Mouse (Mus musculus) E14TG2a.4 (cell line): ENCODE results near the gene Pik3cb.

Source experiments
- H3K27me3 ChIP-seq: 2 replicates; pipeline ENCODE4 v1.6.1; 2014; ENCODE audit warnings: low read length, control low read depth; ENCODE audit not compliant: insufficient read depth
- H3K36me3 ChIP-seq: 2 replicates; pipeline ENCODE4 v1.6.1; 2014; ENCODE audit warnings: low read length, control low read depth; ENCODE audit not compliant: insufficient read depth
- H3K4me1 ChIP-seq: replicated peaks from 2 replicates; pipeline ENCODE4 v1.6.1; 2014; ENCODE audit warnings: low read depth, low read length, control low read depth
- H3K4me3 ChIP-seq: replicated peaks from 2 replicates; pipeline ENCODE4 v1.5.1; 2014; ENCODE audit warnings: mild to moderate bottlenecking, low read length
- H3K9me3 ChIP-seq: 2 replicates; pipeline ENCODE4 v1.6.1; 2014; ENCODE audit warnings: low read length, control low read depth
- CTCF ChIP-seq: conservative IDR thresholded peaks from 2 replicates; pipeline ENCODE4 v1.5.1; 2014; ENCODE audit warnings: low read length
- NANOG ChIP-seq: IDR thresholded peaks from 2 replicates; pipeline ENCODE4 v1.6.1; 2014; ENCODE audit warnings: borderline replicate concordance, low read length, mixed read lengths
- POU5F1 ChIP-seq: IDR thresholded peaks from 2 replicates; pipeline ENCODE4 v1.6.1; 2014; ENCODE audit warnings: low read length, borderline replicate concordance

The Pik3cb gene

GRCm38 (mm10) chr9:99139194-99140023, 1.0 kb downstream of the Pik3cb start:
- Histone ChIP-seq H3K36me3 (peaks cover 8% of the 10 kb centered on the region; the same call in 1 of the 2 replicates), H3K9me3 (no peaks in the 10 kb centered on the region), H3K27me3 (peaks cover 3% of the 10 kb centered on the region; the same call in 1 of the 2 replicates), H3K4me1 (peaks cover 51% of the 10 kb centered on the region), H3K4me3 (peak overlapping the region; percentile 89)
- TF ChIP-seq POU5F1: no peak
- no peak for TF ChIP-seq CTCF
- TF ChIP-seq NANOG: no peak

- Histone ChIP-seq H3K4me1 (peaks cover 63% of the 10 kb centered on the region), H3K4me3 (no peak overlapping the region), H3K36me3 (peaks cover 8% of the 10 kb centered on the region; the same call in 1 of the 2 replicates), H3K9me3 (no peaks in the 10 kb centered on the region), H3K27me3 (peaks cover 3% of the 10 kb centered on the region; the same call in 1 of the 2 replicates)
- TF ChIP-seq CTCF (no peak), NANOG (no peak), POU5F1 (no peak)
Observed at GRCm38 (mm10) chr9:99137301-99137700, 3.1 kb downstream of the Pik3cb start.

DNA sequence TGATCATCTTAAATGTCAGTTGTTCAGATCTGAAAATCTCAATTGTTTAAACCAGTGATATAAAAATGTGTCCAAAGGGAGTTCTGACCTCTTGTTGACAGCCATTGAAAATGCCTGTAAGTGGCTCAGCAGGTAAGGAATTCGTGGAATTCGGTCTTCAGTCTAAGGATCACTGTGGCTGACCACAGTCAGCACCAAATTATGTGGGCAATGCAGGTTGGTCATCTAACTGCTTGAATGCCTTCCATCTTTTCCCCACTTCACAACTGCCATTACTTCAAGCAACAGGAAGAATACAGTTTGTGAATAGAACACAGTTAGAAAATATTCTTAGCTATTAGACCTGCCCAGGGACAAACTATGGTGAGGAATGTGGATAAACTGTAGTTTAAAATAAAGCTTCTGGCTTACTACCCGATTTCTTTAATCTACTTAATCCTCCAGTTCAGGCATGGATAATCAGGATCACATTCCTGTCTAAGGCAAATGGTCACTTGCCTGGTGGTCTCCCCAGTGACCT, 8.4 kb downstream of the Pik3cb start:
- Histone ChIP-seq H3K27me3 (no peaks in the 10 kb centered on the region), H3K4me1 (peaks cover 73% of the 10 kb centered on the region), H3K9me3 (no peaks in the 10 kb centered on the region), H3K4me3 (no peak overlapping the region), H3K36me3 (peaks cover 8% of the 10 kb centered on the region; the same call in 1 of the 2 replicates)
- TF ChIP-seq POU5F1 (no peak), CTCF (no peak), NANOG (no peak)

GRCm38 (mm10) chr9:99131119-99131518, 9.3 kb downstream of the Pik3cb start:
- H3K4me3 ChIP-seq: no peak overlapping the region; the same call in 1 of the 2 replicates
- peaks cover 69% of the 10 kb centered on the region for H3K4me1 ChIP-seq
- TF ChIP-seq POU5F1 (no peak), CTCF (no peak), NANOG (no peak)
- H3K9me3 ChIP-seq: no peaks in the 10 kb centered on the region
- no peaks in the 10 kb centered on the region for H3K27me3 ChIP-seq
- H3K36me3 ChIP-seq: peaks cover 8% of the 10 kb centered on the region; the same call in 1 of the 2 replicates

- TF ChIP-seq CTCF: no peak
- TF ChIP-seq POU5F1: no peak
- no peak for TF ChIP-seq NANOG
- peaks cover 43% of the 10 kb centered on the region for H3K4me1 ChIP-seq
- H3K4me3 ChIP-seq: no peak overlapping the region
Observed at GRCm38 (mm10) chr9:99127578-99127977, 12.8 kb downstream of the Pik3cb start.

GRCm38 (mm10) chr9:99122749-99123148, 17.7 kb downstream of the Pik3cb start:
- Histone ChIP-seq H3K4me3 (no peak overlapping the region), H3K36me3 (0 out of 2 replicates have a peak, but pooled peaks cover 22% of the 10 kb centered on the region), H3K27me3 (no peaks in the 10 kb centered on the region), H3K4me1 (peaks cover 10% of the 10 kb centered on the region; the same call in 1 of the 2 replicates), H3K9me3 (no peaks in the 10 kb centered on the region)
- TF ChIP-seq NANOG (no peak), CTCF (no peak), POU5F1 (no peak)

More at GRCm38 (mm10) chr9:99127578-99127977, 12.8 kb downstream of the Pik3cb start:
- H3K9me3 ChIP-seq: no peaks in the 10 kb centered on the region
- H3K27me3 ChIP-seq: no peaks in the 10 kb centered on the region
- H3K36me3 ChIP-seq: no peaks in the 10 kb centered on the region

GRCm38 (mm10) chr9:99112409-99112808, 28.0 kb downstream of the Pik3cb start:
- Histone ChIP-seq H3K4me1 (peaks cover 31% of the 10 kb centered on the region), H3K4me3 (no peak overlapping the region), H3K36me3 (peaks cover 15% of the 10 kb centered on the region), H3K9me3 (no peaks in the 10 kb centered on the region), H3K27me3 (no peaks in the 10 kb centered on the region)
- TF ChIP-seq NANOG (no peak), CTCF (no peak), POU5F1 (no peak)

DNA sequence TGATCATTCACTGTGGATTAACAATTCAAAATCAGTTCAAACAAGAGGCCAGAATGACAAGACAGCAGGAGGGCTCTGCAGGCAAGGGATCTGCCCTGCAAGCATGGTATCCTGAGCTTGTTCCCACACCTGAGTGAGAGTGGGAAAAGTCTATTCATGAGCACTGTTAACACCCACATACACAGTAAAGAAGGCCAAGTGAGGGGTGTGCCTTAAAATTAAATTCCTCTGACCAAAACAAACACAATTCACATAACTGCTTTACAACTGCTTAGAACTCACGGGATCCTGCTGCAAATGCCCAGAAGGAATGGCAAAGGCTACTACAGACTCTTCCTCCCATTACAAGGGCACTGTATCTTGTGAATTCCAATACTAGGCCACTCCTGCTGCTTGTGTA, 29.3 kb downstream of the Pik3cb start:
- TF ChIP-seq CTCF (no peak), NANOG (no peak), POU5F1 (no peak)
- Histone ChIP-seq H3K4me1 (peaks cover 31% of the 10 kb centered on the region), H3K4me3 (no peak overlapping the region), H3K36me3 (peaks cover 15% of the 10 kb centered on the region), H3K9me3 (no peaks in the 10 kb centered on the region), H3K27me3 (no peaks in the 10 kb centered on the region)
